Mouse (Mus musculus): ENCODE results near the gene Edc3.

GRCm38 (mm10) chr9:57797456-57797855, 89.1 kb downstream of the Edc3 start:
- TF ChIP-seq CTCF (IDR thresholded peaks at IDR 0.05; ENCODE audit: control insufficient read depth, insufficient read depth, insufficient read length) (no peak), USF1 (IDR thresholded peaks at IDR 0.05; ENCODE audit: low read depth) (no peak)

All from C2C12 (cell line).